Mouse (Mus musculus): ENCODE data around the gene Ccrl2.

DNA sequence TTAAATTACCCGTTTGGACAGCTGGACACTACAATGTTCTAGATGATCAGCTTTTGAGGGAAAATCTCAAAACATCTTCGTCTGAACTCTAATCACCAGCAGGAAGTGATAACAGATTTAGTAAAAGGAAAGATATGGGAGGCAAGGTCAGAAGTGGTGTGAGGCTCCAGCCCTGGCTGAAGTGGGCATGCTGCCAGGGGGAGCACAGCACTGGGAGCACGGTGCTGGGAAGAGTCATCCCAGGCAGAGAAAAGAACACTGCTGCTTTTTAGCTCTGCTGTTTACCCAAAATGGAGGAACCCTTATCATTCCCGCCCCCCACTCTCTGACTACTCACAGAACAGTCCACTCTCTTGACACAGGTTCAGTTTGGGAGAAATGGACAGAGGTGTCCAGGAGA, 17.4 kb downstream of the Ccrl2 start:
- no peak for TF ChIP-seq POLR2AphosphoS5 (IDR thresholded peaks at IDR 0.05; ENCODE audit: insufficient replicate concordance, low read depth, low read length)
- TF ChIP-seq CTCF (IDR thresholded peaks at IDR 0.05; ENCODE audit: low read depth, low read length): no peak

All from G1E (cell line).